Mouse (Mus musculus): ENCODE measurements around the gene Card10.

Card10 gene

GRCm38 (mm10) chr15:78730315-78731049, 72.4 kb downstream of the Card10 start:
- DNase-seq = no peak

GRCm38 (mm10) chr15:78726697-78727096, 76.1 kb downstream of the Card10 start:
- no peak for DNase-seq
